Mouse (Mus musculus): ENCODE measurements around the gene Wdfy1.

- TF ChIP-seq CTCF (IDR thresholded peaks at IDR 0.05; ENCODE audit: low read depth) (no peak), EP300 (IDR thresholded peaks at IDR 0.05; ENCODE audit: low read depth) (no peak)
Measured at GRCm38 (mm10) chr1:79706707-79707106, 69.2 kb downstream of the Wdfy1 start.
